Mouse (Mus musculus) monocyte, adult 5-6 weeks (primary cell): ENCODE measurements at regions not wholly inside any gene's neighbourhood (a gene's known extent, or its start where the extent isn't known, plus 50 kb on each side); places are given as distances from the start of the nearest gene placed in this dataset.

Experiments
- ATAC-seq: fragments of 153-309, 156-312 bp; replicated peaks from 2 replicates; pipeline ENCODE4 v1.8.0; 2017; ENCODE audit warnings: mild to moderate bottlenecking; ENCODE audit not compliant: low TSS enrichment, insufficient number of reproducible peaks, severe bottlenecking, poor library complexity, low FRiP score

GRCm38 (mm10) chr3:82781464-82781863 is 94.8 kb downstream of the Rbm46 start:
- ATAC-seq, result no peak

GRCm38 (mm10) chr3:82770512-82771270 is 105.6 kb downstream of the Rbm46 start:
- ATAC-seq, result no peak

- ATAC-seq, result no peak
Observed at GRCm38 (mm10) chr3:82767484-82767883, 108.8 kb downstream of the Rbm46 start.

- no peak for ATAC-seq
Observed at GRCm38 (mm10) chr3:82759946-82760345, 116.3 kb downstream of the Rbm46 start.

- ATAC-seq, result no peak
Observed at GRCm38 (mm10) chr3:82758967-82759366, 117.3 kb downstream of the Rbm46 start.

- 0 out of 2 replicates have a peak, but pooled peaks have one; percentile 35 for ATAC-seq
Observed at GRCm38 (mm10) chr3:82725546-82725945, 150.7 kb downstream of the Rbm46 start.

- ATAC-seq, result no peak
Observed at GRCm38 (mm10) chr3:82707628-82708027, 159.7 kb upstream of the Npy2r start.

GRCm38 (mm10) chr3:82692131-82692530 is 144.2 kb upstream of the Npy2r start:
- no peak for ATAC-seq

GRCm38 (mm10) chr3:82656159-82656874 is 108.4 kb upstream of the Npy2r start:
- no peak for ATAC-seq

- ATAC-seq, result no peak
Observed at GRCm38 (mm10) chr3:82652346-82652745, 104.5 kb upstream of the Npy2r start.

GRCm38 (mm10) chr3:82640052-82640451 is 92.2 kb upstream of the Npy2r start:
- ATAC-seq, result no peak

- ATAC-seq, result no peak
Observed at GRCm38 (mm10) chr3:82636666-82637065, 88.8 kb upstream of the Npy2r start.

- no peak for ATAC-seq
Observed at GRCm38 (mm10) chr3:82620418-82621003, 72.6 kb upstream of the Npy2r start.

- no peak for ATAC-seq
Observed at GRCm38 (mm10) chr3:82619371-82619770, 71.5 kb upstream of the Npy2r start.

GRCm38 (mm10) chr3:82601880-82602279 is 54.0 kb upstream of the Npy2r start:
- ATAC-seq, result no peak

GRCm38 (mm10) chr3:82598656-82599055 is 50.8 kb upstream of the Npy2r start:
- ATAC-seq, result no peak
